Mouse (Mus musculus): Measurements from ENCODE around the gene Cblb. TPM values are rescaled to one million over a fixed set of nuclear protein-coding genes. Genes with fewer than 3 reads are reported as not detected.

The Cblb gene
- total RNA-seq, 2 experiments from 2014 or later = 15.1 to 16.2 TPM

DNA sequence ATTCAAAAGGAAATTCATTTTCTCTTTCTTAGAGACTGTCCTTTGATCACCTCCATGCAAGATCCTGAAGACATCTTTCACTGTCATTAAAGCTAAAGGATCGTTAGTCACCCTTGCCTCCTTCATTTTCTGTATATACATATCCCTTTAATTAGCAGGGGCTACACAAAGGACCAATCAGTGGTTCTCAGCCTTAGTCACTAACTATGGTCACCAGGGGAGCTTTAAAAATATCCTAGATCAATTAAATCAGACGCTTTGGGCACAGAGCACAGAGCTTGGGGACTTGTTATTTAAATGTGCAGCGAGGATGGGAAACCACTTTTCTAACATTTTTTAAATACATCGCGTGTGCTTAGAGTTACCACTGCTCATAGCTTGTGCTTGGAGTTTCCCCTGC lies 7.6 kb upstream of the Cblb start:
- DNase-seq = no peak
- intact Hi-C loops (cut with DNase I) = no loop called here
- TF ChIP-seq CTCF (IDR thresholded peaks at IDR 0.05) = no peak
- Histone ChIP-seq H3K4me3 (no peak overlapping the region), H3K27ac (no peak overlapping the region)

DNA sequence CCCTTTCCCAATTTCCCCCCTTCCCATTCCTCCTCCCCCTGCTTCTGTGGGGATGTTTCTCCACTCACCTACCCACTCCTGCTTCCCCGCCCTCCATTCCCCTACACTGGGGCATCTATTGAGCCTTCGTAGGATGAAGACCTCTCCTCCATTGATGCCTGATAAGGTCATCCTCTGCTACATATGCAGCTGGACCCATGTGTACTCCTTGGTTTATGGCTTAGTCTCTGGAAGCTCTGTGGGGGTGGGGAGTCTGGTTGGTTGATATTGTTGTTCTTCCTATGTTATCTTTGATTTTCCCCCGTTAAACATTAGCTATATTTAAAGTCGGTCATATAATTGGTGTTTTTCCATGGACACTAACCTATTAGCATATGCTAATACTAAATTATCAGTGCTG lies 3.7 kb upstream of the Cblb start:
- Histone ChIP-seq H3K27ac (no peak overlapping the region), H3K4me3 (no peak overlapping the region)
- no peak for TF ChIP-seq CTCF (IDR thresholded peaks at IDR 0.05)
- no peak for DNase-seq
- intact Hi-C loops (cut with DNase I) = no loop called here

DNA sequence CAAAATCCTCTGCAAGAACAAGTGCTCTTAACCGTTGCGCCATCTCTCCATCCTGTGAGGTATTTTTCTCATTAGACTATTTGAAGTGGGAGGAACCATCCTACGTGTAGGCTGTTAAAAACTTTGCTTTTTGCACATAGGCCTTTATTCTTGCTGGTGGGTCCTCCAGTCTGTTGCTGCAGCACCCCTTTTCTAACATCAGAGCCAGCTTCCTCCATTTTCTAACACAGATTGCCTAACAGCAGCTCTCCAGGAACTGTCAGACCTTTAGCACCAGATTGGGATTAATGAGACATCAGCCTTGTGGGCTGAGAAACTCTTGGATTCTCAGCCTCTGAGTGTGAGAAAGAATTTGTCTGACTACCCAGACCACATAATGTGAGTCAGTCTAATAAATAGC lies 2.0 kb upstream of the Cblb start:
- Histone ChIP-seq H3K4me3 (no peak overlapping the region), H3K27ac (no peak overlapping the region)
- no peak for DNase-seq
- TF ChIP-seq CTCF (IDR thresholded peaks at IDR 0.05) = no peak
- intact Hi-C loops (cut with DNase I) = no loop called here

DNA sequence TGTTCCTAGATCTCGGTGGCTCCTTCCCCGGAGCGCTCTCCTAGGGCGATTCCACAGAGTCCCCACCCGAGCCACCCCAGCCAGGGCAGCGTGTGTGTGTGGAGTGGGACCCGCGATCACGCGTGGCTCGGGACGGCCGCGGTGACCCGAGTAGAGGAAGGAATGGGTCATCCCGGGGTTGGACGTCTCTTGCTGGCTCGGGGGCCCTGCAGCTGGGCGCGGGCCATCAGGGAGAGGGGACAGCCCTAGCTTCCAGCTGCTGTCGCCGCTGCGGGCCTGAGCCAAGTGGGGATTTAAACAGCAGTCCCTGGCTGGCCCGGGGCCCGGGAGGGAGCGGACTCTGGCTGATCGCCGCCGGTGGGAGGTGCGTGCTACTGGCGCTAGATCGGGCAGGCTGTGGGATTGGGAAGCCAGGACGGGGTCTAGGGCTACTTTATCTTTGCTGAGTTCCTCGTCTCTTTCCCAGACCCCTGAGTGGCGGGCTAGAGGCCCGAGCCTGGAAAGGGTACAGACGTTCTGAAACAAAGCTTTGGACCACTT lies 757 bp downstream of the Cblb start:
- no peak; the same call in 1 of the 2 replicates for TF ChIP-seq CTCF (IDR thresholded peaks at IDR 0.05)
- intact Hi-C loops (cut with DNase I) = loop anchor here (2.0 to 5.0 kb wide), 3 partner anchors 46 to 151 kb away; no protein-coding TSS in a partner anchor
- peak; percentile 97 for DNase-seq
- Histone ChIP-seq H3K4me3 (peak overlapping the region; percentile 85), H3K27ac (peak overlapping the region; percentile 98)

DNA sequence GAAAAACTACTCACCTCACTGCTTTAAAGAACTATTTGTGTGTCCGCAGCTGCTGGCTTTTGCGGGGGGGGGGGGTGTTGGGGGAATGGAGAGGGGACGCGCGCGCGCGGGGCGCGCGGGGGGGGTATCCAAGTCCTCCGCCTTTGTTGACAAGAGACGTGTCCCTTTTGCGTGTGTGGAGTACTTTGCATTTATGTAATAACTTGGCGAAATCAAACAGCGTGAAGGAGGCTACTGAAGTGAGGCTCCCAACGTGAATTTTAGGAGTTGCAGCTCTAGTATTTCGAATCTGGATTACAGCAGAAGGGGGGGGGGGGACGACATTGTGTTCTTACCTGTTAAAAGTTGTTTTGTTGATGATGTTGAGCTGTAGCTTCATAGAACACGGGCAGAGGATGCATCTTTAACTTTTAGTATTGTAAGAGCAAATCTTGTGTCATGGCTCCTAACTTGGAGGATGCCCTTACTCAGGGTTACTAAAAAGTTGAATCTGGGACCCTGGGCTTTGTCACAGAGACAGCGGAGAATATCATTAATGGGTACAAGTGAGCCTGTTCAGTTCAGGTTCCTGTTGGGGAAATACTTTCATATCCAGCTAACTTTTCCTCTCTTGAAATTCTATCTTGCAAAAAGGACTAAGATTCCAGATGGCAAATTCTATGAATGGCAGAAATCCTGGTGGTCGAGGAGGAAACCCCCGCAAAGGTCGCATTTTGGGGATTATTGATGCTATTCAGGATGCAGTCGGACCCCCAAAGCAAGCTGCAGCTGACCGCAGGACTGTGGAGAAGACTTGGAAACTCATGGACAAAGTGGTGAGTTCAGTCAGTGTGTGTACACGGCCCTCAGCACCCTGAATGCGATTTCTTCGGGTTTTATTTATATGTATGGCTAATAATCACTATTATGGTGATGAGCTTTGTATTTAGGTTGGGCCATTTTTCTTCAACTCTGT lies 1.6 kb downstream of the Cblb start:
- H3K27ac ChIP-seq = peak overlapping the region; percentile 98
- H3K4me3 ChIP-seq = peak overlapping the region; percentile 85
- no peak for DNase-seq
- intact Hi-C loops (cut with DNase I) = loop anchor here (2.0 to 5.0 kb wide), 3 partner anchors 45 to 150 kb away; no protein-coding TSS in a partner anchor
- no peak for TF ChIP-seq CTCF (IDR thresholded peaks at IDR 0.05)

DNA sequence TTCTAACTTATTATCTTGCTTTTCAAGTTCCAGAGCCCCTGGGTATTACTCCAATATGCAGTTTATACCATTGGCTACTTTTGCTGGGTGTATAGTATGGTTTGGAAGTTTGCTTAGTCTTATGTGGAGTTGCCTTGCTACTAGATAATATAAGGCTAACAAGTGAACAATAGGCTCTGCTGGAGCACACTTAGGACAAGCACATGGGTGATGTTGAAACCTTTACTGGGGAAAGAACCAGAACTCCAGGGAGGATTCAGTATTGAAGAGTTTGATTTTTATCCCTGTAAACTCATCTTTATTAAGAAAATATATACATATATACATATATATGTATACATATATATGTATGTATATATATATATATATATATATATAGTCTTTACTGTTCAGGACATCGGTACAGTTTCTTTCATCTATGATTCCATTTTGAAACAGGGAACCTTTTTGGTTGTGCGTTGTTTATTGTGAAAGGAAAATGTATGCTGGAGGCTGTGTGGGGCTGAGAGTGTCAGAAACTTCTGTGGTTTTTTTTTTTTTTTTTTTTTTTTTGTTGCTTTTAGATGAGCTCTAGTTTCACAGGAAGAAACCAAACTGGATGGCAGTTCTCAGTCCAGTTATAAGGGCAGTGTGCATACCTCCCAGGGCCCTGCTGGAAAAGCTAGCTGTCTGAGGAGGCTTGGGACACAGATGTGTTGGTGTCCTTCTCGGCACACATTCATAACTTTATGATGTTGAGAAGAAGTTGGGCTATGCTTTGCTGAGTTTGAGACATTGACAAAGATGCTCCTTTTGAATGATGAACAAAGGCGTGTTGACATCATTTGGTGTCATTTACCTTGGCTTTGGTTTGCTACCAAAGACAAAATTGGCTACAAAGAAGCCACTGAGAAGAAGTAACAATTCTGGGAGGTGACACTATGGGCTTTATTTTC lies 2.6 kb downstream of the Cblb start:
- intact Hi-C loops (cut with DNase I) = loop anchor here (2.0 to 5.0 kb wide), 3 partner anchors 44 to 149 kb away; no protein-coding TSS in a partner anchor
- Histone ChIP-seq H3K4me3 (peak overlapping the region; percentile 85), H3K27ac (peak overlapping the region; percentile 98)
- TF ChIP-seq CTCF (IDR thresholded peaks at IDR 0.05) = no peak
- DNase-seq = no peak

DNA sequence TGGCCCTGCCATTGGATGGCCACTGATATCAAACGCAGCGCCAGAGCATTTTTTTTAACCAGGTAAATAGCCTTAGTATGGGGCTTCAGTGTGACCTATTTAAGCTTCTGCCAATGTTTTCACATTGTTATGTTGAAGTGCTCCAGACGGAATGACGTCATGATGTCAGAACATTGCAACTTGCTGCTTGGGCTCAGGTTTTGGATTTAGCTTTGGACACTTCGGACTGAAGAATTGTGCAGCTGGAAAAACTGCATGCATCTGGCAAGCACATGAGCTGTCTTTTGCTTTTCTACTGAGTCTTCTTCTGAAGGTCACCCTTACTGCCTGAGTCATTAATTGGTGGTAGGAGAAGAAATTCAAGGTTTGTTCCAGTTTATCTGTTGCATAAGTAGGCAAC lies 3.3 kb downstream of the Cblb start:
- no peak for DNase-seq
- Histone ChIP-seq H3K27ac (peak overlapping the region; percentile 56), H3K4me3 (peak overlapping the region; percentile 34)
- no peak for TF ChIP-seq CTCF (IDR thresholded peaks at IDR 0.05)
- intact Hi-C loops (cut with DNase I) = loop anchor here (5.0 kb wide), 2 partner anchors 43 to 148 kb away; no protein-coding TSS in a partner anchor

DNA sequence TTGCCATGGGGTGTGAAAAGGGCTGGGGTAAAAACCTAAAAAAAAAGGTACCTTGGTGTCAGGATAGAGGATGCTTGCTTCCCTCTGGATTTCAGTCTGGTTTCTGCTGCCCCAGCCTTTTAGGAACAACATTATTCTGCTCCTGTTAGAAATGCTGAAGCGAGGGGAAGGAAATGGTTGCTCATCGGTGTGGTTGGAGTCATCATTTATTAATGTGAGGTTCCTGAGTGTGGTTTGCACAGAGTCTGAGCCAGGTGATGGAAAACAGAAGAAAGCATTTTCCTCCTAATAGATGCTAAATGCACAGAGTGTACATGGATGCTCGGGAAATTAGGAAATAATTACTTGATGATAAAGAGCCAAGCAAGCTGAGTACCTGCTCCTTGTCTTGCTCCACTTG lies 5.3 kb downstream of the Cblb start:
- H3K27ac ChIP-seq = no peak overlapping the region
- intact Hi-C loops (cut with DNase I) = no loop called here
- TF ChIP-seq CTCF (IDR thresholded peaks at IDR 0.05) = no peak

DNA sequence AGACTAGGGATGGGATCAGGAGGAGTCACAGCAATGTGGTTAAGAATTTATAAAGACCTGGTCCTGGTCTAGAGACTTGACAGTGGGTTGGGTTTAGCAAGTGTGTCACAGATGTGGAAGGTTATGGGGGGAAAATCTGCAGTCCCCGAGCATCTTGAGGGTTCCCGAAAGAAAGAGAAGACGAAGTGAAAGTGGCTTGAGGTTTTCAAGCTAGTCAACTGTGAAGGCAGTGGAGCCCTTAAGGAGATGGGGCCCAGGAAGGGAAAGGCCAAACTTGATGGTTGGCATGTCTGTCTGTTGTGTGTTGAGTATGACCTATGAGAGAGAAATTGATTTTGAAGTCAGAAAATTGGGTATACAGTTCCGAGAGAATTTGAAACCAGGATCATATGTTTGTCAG lies 7.3 kb downstream of the Cblb start:
- intact Hi-C loops (cut with DNase I) = no loop called here
- no peak for TF ChIP-seq CTCF (IDR thresholded peaks at IDR 0.05)
- peak overlapping the region; percentile 10; the same call in 1 of the 2 replicates for H3K27ac ChIP-seq

More for the DNA sequence above, 5.3 kb downstream of the Cblb start:
- no peak for DNase-seq
- H3K4me3 ChIP-seq = no peak overlapping the region

DNA sequence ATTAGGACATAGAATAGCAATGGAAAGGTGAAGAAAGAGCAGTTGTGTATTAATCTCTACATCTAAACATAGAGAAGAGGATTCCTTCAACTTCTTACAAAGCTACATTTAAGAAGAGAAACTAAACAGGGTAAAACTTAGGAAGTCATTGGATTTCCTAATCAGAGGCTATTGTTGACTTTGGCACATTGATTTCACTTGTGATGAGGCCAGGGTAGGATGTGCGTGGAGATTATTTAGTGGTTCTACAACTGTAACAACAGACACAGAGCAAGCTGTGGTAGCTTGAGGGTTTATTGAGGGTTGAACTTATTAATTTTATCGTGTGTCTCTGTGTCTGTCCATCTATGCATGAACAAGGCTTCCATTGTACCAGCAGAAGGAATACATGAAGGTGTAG lies 7.8 kb downstream of the Cblb start:
- DNase-seq = no peak
- Histone ChIP-seq H3K4me3 (no peak overlapping the region), H3K27ac (peak overlapping the region; percentile 10; the same call in 1 of the 2 replicates)
- TF ChIP-seq CTCF (IDR thresholded peaks at IDR 0.05) = no peak
- intact Hi-C loops (cut with DNase I) = no loop called here

More for the DNA sequence above, 7.3 kb downstream of the Cblb start:
- no peak for DNase-seq
- no peak overlapping the region for H3K4me3 ChIP-seq

DNA sequence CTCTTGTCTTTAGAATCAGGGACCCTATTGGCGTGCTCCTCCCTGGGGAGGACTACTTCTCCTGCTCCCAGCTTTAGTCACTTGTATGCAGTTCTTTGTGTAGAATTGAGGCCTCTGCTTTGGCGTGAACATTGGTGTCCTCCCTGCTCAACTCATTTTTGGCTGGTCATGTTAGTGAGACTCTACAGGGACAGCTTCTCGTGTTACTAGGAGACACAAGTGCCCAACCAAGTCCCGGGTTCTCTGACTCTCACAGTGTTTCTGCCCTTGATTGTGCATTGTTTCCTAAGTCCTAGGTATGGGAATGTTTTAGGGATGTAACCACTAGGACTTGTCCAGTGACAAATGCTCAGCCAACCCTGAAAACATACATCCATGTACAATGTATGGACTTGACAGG lies 9.9 kb downstream of the Cblb start:
- H3K27ac ChIP-seq = peak overlapping the region; percentile 46; the same call in 1 of the 2 replicates
- DNase-seq = no peak
- H3K4me3 ChIP-seq = no peak overlapping the region
- intact Hi-C loops (cut with DNase I) = no loop called here
- no peak for TF ChIP-seq CTCF (IDR thresholded peaks at IDR 0.05)
